Mouse (Mus musculus) kidney, postnatal 36 days (tissue): ENCODE results near the gene Zfhx3.

Experiments used
- DNase-seq, 2 experiments: peaks; one replicate each; pipeline ENCODE4 v3.0.0; 2021 to 2022; ENCODE audit warnings: mixed read lengths in 2 of 2

Zfhx3 gene

DNA sequence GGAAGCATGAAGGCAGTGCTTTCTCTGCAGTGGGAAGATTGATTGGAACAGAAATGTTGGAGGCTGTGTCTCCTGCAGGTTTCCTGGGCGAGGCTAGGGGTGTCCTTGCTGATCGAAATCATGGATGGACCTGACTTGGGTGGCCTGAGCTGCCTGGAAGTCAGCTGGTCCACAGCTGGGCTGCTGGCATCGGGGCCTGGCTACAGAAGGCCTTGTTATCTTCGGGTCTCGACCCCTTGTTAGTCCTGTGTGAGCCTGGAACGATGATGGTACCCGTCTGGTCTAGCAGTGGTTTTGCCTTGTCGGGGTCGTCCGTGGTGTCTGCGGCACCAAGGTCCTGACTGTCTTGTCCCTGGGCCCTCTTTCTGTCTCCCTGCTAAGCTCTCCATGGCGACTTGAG, 870.9 kb downstream of the Zfhx3 start:
- no peak for DNase-seq

- DNase-seq = no peak
These were observed 876.8 kb downstream of the Zfhx3 start for GRCm38 (mm10) chr8:108819271-108819671.

DNA sequence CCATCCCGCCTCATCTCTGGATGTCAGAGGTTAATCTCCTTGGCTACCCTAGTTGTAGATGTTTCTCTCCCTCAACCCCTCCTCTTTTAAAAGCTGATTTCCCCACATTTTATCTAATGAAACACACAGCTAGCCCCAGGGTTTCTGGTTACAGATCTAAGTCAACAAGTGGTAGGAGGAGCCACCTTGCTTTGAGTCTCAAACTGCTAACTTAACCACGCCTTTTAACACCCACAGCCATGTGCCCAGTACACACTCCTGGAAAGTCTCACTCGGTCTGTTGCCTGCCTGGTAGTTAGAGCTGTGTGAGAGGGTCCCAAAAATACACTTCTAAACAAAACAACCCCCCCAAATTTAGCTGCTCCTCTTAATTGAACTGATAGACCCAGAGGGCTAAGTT, 877.4 kb downstream of the Zfhx3 start:
- DNase-seq = peak in 1 of 2 experiments; percentile 26

DNA sequence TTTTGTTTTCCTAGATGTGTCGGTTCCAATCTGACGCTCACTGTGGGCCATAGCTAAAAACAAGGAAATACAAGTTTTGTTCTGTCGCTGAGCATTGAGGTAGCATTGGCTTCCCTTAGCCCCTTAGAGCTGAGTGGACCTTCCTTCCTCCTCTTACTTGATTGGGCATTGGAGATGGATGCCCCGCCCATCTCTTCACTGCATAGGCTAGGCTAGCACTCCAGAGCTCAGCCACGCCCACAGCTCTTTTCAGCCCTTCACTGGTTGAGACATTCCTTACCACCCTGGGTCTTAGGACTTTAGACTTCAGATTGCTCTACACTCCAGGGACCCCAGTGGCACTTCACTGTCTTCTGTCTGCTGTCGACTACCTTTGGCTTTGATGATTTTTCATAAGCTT, 878.2 kb downstream of the Zfhx3 start:
- DNase-seq = peak; percentile 34 to 49

DNA sequence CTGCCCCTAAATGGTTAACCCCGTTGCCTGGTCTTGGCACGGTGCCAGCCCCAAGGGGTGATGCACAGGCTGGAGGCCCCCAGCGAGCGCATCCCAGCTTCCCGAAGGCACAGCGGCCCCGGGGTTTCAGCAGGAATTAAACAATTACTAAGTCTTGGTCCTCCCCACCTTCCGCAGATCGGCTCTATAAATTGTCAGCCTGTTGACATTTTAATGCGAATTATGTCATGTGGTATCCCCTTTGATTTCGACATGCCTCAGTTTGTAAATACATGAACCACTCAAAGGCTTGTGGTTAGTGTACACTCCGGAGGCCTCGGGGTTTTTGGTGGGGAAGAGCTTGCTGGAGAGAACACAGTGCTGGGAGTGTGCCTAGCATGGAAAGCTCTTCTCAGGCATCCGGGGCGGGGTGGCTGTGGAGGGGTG, 880.4 kb downstream of the Zfhx3 start:
- DNase-seq = peak in 1 of 2 experiments; percentile 22

DNA sequence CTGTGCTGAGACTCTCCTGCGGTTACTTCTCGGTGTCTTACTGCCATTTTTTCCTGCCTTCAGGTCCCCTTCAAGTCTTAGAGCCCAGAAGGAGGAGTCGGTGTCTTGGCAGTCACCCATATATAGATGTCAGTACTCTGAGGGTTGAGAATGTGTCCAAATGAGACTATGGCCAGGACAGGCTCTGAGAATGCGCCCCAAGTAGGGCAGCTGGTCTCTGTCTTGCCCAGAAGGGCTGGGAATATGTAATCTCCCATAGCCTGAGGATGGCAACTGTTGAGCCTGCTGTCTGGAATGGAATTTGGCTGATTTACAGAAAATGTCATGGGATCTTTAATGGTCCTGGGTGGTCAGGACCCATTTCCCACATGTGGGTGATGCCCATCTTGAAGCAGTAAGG, 881.6 kb downstream of the Zfhx3 start:
- no peak for DNase-seq

DNA sequence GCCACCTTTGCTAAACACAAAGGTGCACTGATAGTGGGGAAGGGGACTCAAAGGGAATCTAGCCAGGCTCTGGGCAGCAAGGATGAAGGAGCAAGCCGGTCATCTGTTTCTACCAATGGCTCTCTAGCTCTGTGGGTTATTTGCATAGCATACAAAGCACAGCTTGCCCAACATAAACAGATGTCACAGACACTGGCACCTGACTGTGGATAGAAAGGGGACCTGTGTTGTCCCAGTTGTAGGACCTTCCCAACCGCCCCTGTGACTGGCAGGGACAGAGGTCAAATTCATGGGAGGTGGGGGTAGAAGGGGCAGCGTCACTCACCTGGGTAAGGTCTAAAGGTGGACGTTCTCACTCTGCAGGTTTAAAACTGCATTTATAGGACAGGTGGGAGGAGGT, 884.0 kb downstream of the Zfhx3 start:
- no peak for DNase-seq

DNA sequence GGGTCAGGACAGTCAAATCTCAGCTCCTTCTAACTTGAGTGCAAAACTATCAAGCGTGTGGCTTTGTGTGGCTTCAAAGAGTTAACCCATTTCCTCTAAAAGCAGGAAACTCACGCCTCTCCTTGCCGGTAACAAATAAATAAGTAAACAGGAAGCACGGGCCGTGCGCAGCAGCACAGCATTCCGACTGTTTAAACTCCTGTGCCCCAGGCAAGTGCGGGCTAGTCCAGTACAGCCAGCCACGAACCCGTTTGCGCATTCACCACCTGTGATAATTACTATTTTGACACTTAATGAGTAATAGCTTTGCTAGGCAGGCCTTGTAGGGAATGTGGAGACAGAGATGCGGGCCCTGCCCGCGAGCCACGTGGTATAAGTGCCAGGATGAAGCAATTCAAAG, 885.0 kb downstream of the Zfhx3 start:
- DNase-seq = peak; percentile 52 to 58

DNA sequence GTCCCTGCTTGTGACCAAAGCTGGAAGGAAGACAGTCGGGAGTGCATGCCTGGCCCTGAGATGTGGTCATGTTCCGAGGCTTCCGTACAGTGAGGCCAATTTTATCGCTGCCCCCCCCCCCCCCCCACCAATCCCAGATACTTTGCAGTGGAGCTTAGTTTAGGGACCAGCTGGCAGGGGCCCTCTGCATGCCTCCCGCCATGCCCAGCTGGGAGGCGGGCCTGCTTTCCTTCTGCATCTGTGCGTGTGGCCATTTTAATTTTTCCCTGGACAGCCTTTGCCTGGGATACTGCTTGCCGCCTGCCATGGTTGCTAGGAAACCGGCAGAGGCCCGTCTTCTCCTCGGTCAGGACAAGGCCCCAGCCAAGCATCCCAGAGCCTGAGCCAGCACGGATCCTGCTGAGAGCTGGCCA, 886.9 kb downstream of the Zfhx3 start:
- DNase-seq = no peak

GRCm38 (mm10) chr8:108835143-108835542, 892.7 kb downstream of the Zfhx3 start:
- no peak for DNase-seq

DNA sequence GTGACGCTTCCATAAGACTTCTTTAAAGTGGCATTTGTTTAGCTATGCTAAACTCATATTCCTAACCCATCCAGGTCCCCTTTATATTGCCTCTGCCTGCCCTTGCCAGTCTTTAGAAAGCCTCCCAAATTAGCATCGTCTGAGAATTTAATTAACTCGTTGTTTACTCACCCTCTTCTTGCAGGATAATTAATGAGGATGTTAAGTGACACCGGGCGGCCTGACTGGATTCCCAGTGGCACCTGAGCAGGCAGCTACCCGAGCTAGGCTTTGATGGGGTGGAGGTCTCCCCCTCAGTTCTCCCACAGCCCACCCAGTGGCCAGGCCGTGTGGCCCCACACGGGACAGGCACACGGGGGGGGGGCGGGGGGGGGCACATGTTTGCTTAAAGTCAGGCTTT, 895.3 kb downstream of the Zfhx3 start:
- no peak for DNase-seq

- no peak for DNase-seq
These were observed 896.3 kb downstream of the Zfhx3 start for GRCm38 (mm10) chr8:108838761-108839160.

GRCm38 (mm10) chr8:108842307-108842706, 899.9 kb downstream of the Zfhx3 start:
- no peak for DNase-seq

DNA sequence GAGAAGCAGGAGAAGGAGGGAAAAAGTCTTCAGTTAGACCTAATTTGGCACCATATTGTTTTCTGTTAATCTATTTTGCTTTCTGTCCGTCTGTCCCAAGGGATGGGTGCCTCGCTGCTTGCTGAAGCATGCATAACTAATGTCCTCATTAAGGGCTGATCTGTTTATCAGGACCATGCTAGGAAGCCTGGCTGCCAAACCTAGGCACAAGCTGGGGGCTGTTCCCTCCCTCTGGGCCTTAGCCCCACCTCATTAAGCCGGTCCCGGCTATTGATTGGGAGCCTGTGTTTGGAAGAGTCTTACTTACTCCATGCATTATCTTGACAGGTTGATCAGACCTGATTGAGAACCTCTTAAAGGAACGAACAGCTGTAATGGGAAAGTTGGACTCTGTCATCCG, 903.7 kb downstream of the Zfhx3 start:
- DNase-seq = no peak

GRCm38 (mm10) chr8:108846827-108847226, 904.4 kb downstream of the Zfhx3 start:
- DNase-seq = no peak

- DNase-seq = no peak
These were observed 904.9 kb downstream of the Zfhx3 start for GRCm38 (mm10) chr8:108847356-108847755.

DNA sequence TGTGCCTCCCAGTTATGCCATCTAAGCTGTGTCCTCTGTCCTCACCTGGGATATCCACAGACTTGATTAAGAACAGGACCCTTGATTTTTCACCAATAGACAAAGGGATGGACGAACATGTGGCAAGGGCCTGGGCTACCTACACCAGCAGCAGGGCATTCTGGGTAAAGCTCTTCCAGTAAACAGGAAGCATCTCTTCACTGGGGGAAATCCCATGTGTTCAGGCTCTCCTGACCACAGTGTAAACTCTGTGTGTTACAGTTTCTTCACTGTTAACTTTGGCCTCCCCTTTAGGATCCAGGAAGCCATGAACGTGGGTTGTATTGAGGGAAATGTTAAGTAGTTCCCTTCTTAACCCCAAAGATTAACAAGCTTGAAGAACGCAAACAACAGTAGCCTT, 906.0 kb downstream of the Zfhx3 start:
- DNase-seq = no peak

- DNase-seq = peak; percentile 17 to 53
These were observed 910.6 kb downstream of the Zfhx3 start for GRCm38 (mm10) chr8:108853028-108853427.

GRCm38 (mm10) chr8:108854444-108855102, 912.1 kb downstream of the Zfhx3 start:
- peak; percentile 22 to 78 for DNase-seq

- DNase-seq = no peak
These were observed 916.6 kb downstream of the Zfhx3 start for GRCm38 (mm10) chr8:108859001-108859400.

GRCm38 (mm10) chr8:108859983-108860382, 917.5 kb downstream of the Zfhx3 start:
- peak; percentile 55 to 56 for DNase-seq

DNA sequence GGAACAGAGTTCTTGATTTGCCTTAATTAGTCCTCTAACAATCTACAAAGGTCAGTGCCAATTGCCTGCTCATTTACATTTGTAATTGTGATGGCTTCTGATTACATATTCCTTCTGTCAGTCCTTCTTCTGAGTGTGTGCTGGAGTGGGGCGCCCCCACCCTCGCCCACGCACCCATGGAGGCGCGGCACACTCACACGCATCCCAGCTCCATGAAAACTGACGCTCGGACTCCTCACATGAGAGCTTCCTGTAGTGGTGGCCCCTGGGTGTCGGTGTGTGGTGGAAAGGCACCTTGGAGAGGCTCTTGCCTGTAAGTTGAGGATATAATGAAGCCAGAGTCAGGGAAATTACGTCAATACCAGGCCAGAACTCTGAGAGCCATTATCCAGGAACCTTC, 921.0 kb downstream of the Zfhx3 start:
- DNase-seq = no peak

- DNase-seq = no peak
These were observed 924.0 kb downstream of the Zfhx3 start for GRCm38 (mm10) chr8:108866430-108866829.

DNA sequence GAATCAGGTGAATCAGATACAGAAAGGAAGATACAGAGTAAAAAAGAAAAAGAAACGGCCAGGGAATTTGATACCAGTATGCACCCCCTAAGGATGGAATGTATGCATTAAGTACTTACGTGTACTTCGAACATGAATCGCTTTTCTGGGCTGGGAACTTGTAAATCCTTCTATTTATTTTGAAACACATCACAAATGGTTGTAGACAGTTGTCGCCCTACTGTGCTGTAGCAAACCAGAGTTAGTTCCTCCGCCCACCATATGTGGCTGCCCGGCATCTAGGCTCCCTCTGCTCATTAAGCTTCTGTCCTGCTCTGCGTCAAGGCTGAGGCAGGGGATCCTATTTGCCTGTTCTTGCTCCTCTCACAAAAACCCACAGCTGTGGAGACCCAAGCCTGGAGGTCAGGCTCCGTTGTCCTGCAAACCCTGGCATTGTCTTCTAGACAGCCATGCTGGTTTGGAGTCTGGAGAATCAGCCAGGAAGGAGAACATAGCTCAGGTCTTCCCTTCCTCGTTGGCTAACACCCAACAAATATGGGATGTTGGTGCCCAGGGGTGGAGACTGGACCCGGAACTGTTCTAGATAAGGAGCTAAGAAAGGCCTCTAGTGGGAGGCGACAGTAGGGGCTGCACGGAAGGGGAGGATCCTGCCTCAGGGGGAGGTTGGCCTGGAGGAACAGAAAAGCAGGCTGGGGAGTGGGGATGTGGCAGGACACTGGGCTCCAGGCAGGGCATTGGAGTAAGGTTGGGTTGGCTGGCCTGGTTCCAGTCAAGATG, 925.2 kb downstream of the Zfhx3 start:
- DNase-seq = peak; percentile 38 to 59
